In genomic region chr15:102324654-102325473, GRCm38 (mm10) we compare ENCODE assay signal across 8 mouse cellular contexts. TPM values are rescaled to one million over a fixed set of nuclear protein-coding genes. Genes with fewer than 3 reads are reported as not detected.
A peak's percentile ranks its signal among the peaks of the same experiment; 100 is the strongest.
DNase-seq lines count a peak whose midpoint lies in the region; ATAC-seq lines count a peak whose summit lies in the region.

No protein-coding gene starts in this region.

- intact Hi-C loops in left cerebral cortex, postnatal 4 days (cut with DNase I) = loop anchor here (5.0 kb wide), 1 partner anchor 78 kb away; no protein-coding TSS in a partner anchor

- peak; percentile 52 for DNase-seq in cerebellum, adult 9-10 months
- peak; percentile 38 for DNase-seq in 3T3-L1 (ENCODE audit: low read depth, low spot score)
- peak; percentile 9 for DNase-seq in forelimb bud, embryonic 11.5 days (ENCODE audit: low read depth, low spot score)
- peak; percentile 22 to 40 for DNase-seq in kidney, postnatal 4 days
- no peak for DNase-seq in left cerebral cortex, postnatal 4 days
- no peak for DNase-seq in layer of hippocampus, postnatal 25 days (ENCODE audit: extremely low spot score in 1 of 2, low spot score in 1 of 2)
- no peak for DNase-seq in lung, postnatal 4 days

- ATAC-seq in cerebellum, adult (ENCODE audit: insufficient number of reproducible peaks, low FRiP score, low TSS enrichment) = no peak

RNA-seq across cellular contexts. Expression of gene Pfdn5, which starts 1.1 kb away (rescaled TPM):
- 100 to 1,000 TPM; 390 to 395 TPM for total RNA-seq in left cerebral cortex, postnatal 4 days (2021)
- 100 to 1,000 TPM; 386 to 396 TPM for total RNA-seq in layer of hippocampus, postnatal 25 days (2021)

RNA-seq across cellular contexts. Expression of gene Myg1, which starts 6.6 kb away (rescaled TPM):
- total RNA-seq in left cerebral cortex, postnatal 4 days (2021) = 10 to 100 TPM; 60.2 to 65.9 TPM
- 10 to 100 TPM; 63.0 to 66.1 TPM for total RNA-seq in layer of hippocampus, postnatal 25 days (2021)

RNA-seq across cellular contexts. Expression of gene Aaas, which starts 25.7 kb away (rescaled TPM):
- total RNA-seq in left cerebral cortex, postnatal 4 days (2021) = 10 to 100 TPM; 28.7 to 29.2 TPM
- total RNA-seq in layer of hippocampus, postnatal 25 days (2021) = 10 to 100 TPM; 19.6 to 23.1 TPM

RNA-seq across cellular contexts. Expression of gene Espl1, which starts 28.8 kb away (rescaled TPM):
- 1 to 10 TPM; 8.5 to 9.9 TPM for total RNA-seq in left cerebral cortex, postnatal 4 days (2021)
- 1 to 10 TPM; 2.9 to 3.5 TPM for total RNA-seq in layer of hippocampus, postnatal 25 days (2021)

RNA-seq across cellular contexts. Expression of gene Sp7, which starts 42.1 kb away (rescaled TPM):
- under 1 TPM; 0.24 to 0.56 TPM for total RNA-seq in left cerebral cortex, postnatal 4 days (2021)
- total RNA-seq in layer of hippocampus, postnatal 25 days (2021) = under 1 TPM; 0.86 to 0.99 TPM

Comparison
In these comparisons a context has a peak if more than half of its experiments do, and no peak if none do; other contexts are left out.
1. DNase-seq: peak in cerebellum, adult 9-10 months (single experiment), 3T3-L1 (single experiment), forelimb bud, embryonic 11.5 days (single experiment) and kidney, postnatal 4 days (2 of 2); none in left cerebral cortex, postnatal 4 days (single experiment), layer of hippocampus, postnatal 25 days (0 of 2) and lung, postnatal 4 days (0 of 2).